Mouse (Mus musculus) cerebellum, postnatal 36 days (tissue): Measurements from ENCODE around the gene Chd9.

Experiments used
- DNase-seq, 2 experiments: peaks; one replicate each; pipeline ENCODE4 v3.0.0; 2021 to 2022; ENCODE audit warnings: mixed read lengths in 2 of 2

Chd9 gene

DNA sequence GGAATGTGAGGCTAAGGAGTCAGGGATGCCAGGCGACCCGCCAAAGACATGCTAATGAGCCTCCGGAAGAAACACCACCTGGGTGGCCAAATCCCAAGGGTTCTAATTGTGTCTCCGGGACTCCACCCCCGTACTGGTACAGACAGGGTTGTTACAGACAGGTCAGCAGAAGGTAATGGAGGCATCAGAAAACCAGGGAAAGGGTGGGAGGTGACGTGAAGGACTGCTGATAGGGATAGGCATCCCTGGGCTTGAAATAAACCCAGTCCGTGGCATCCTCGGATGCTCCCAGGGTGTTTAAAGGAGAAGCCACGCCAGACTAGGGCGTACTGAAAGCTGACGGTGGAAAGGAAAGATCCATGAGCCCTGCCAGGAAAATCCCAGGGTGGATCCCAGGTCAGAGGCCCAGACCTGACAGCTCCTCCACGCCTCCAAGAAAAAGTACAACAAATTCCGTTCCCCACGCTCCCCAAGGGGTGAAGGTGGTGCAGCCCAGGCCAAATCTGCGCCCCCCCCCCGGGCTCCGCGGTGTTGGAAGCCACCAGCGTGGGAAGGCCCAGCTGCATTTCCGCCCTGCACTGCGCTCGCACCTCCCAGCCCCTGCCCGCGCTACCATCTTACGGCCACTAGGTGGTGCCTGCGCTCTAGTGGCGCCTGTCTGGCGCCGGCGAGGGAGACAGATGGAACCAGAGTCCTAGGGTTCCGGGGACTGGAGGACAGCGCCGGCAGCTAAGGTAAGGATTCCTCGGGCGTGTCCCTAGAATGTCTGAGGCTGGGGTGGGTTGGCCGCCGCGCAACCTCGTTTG is at the start of gene Chd9:
Chd9 (plus strand) TSS at position 172 of the 806 bp plus-strand sequence.
- DNase-seq = peak; percentile 96 to 97

DNA sequence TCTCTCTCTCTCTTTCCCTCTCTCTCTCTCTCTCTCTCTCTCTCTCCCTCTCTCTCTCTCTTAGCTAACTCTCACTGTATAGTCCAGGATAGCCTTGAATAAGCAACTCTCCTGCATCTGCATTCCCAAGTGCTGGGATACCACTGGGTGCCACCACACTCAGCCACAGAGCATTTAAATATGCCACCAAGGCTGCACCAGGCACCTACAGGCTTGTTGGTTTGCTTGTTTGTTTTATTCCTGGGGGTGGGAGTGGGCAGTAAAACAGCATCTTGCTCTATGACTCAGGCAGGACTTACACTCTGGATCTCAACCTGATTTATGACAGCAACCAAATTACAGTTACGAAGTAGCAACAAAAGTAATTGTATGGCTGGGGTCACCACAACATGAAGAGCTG is 36.5 kb upstream of the Chd9 start:
- DNase-seq = no peak

DNA sequence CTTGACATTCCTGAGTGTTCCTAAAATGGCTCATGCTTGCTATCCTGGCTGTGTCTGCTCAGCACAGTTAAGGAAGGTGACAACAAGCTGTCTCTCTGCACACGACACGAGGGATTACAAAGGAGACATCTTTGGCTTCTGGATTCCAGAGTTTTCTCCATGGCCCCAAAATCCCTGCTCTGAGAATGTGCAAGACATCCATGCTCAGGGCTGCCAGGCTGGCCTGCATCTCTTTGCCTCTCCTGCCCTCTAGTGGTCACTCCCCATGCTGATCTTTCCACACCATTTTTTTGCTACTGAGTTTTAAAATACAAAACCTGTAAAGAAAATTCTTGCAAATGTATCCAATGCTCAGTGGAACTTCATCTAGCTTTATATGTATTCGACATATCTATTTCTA is 34.4 kb upstream of the Chd9 start:
- DNase-seq = peak; percentile 71 to 78

DNA sequence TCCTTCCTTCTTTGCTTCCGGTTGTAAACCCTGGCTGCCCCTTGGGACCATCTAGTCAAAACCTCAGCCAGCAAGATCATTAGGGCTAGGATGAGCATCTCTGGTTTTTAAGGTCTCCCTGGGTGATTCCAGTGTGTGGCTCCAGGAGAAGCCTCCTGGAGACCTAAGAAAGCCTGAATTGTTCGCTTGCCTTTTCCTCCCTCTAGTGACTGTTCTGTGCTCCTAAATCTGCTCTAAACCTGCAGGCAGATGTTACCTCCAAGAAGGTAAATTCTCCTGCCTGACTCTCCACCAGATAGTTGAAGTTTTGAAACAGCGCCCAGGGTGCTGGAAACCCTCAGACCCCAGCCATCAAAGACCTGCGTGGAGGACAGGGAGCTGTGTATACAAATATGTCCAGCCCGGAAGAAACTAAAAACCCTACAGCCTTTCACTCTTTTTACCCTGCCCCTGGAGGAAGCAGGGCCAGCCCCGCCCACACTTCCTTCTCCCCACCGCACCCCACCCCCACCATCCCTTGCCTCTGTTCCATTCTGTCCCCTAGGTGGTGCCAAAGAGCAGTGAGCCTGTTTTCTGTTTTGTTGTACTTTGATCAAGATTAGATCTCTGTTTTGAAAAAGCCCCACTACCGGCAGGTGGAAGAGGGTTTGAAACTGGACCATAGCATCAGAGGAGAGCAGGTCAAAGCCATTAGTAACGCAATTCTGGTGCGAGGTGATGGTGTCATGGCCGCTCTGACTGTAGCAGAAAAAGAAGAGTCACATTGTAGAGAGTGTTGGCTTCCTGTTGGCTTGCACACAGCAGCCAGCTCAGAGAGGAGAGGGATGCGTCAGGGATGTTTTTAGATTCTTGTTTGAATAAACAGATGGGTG is 32.9 kb upstream of the Chd9 start:
- peak; percentile 47 to 54 for DNase-seq

DNA sequence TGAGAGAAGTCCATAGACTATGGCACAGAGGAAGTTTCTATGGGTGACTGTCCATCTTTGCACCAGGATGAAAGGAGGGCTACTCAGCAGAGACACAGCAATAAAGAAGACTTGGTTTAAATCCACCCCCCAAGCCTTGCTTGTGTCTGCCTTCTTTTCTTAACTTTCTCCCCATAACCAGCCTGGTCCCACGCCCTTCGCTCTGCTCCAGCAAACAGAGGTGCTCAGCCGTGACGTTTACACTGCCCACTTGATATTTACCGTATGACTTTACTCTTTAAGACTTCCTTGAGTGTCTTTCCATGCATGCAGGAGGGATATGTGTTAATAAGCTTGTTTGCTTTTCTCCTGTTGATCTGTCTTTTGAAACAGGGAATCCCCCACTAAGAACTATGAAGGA is 28.7 kb upstream of the Chd9 start:
- DNase-seq = no peak

DNA sequence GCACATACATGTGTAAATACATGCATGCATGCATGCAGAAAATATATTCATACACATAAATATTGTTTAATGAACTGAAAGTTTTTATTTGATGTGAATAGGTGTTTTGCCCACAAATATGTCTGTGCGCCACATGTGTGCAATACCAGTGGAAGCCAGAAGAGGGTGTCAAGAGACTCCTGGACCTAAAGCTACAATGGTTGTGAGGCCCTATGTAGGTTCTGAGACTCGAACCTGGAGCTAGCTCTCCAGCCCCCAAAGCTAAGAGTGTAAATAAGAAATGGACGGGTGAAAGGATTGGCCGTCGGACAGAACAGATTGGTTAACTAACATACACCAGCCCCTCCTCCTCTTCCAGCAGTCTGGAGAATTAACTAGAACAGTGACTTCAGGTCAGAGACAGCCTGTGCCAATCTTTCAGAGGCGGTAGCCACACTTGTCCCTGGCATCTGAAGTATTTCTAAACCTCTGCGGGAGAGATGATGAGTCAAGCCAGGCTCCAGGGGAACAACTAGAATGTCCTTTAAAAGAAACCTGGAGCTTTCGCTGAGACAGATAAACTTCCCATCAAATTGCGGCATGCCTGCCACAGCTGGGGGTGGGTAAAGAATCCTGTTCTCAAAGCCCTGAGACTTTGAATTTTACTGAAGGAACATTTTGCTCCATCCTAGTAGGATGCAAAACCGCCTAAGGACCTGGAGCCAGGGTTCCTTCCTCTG is 14.4 kb upstream of the Chd9 start:
- no peak for DNase-seq

DNA sequence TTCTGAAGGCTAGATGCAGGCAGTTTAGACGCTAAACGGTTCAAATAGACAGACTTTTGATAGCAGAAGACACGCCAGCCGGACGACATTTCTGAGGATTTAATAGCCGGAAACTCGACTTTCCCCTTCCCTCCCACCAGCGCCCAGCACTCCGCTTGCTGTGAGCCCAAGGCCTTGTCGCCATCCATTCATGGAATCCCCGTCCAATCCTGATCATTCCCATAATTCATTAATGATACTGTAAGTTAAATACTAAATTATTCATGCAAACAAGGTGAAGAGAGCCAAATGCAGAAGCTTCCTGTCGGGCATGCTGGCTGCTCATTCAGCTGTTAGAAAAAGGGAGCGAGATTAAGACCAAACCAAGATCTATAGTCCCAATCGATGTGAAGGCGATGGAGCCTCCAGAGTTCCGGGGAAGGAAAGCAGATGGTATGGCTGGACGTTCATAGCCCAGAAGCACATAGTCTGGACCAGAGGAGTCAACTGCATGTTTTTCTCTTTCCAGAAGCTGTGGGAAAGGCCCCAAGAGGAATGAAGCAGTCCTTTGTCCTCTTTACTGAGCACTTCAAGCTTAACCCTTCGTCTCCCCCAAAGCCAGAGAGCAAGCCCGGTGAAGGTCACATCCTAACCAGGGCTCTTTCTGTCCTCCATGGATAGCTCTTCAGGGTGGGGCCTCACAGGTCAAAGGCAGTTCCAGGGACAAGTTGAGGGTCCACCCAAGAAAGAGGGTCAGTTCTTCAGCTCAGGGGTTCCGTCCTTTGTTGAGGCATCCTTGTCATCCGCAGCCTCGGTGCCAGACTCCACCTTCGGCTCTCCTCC is 11.9 kb upstream of the Chd9 start:
- no peak for DNase-seq

DNA sequence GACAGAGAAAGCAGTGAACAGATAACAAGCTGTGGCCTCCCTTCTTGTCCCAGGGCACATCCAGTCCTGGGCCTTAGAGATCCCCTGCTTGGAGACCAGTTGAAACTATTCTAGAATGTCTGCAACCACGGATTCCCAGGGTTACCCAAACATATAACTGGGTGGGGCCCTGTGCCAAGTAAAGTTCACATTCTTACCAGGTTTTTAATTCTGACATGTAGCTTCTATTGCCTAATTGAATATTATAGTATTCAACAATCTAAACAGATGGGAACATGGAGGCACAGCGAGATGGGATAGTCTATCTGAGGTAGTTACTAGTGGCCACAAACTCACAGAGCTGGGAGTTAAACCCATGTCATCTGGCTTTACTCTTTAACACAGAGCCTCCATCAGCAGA is 10.9 kb upstream of the Chd9 start, which contains the start of gene Gm19935:
Gm19935 (minus strand) TSS at position 101 of the 400 bp plus-strand sequence.
- DNase-seq = no peak

DNA sequence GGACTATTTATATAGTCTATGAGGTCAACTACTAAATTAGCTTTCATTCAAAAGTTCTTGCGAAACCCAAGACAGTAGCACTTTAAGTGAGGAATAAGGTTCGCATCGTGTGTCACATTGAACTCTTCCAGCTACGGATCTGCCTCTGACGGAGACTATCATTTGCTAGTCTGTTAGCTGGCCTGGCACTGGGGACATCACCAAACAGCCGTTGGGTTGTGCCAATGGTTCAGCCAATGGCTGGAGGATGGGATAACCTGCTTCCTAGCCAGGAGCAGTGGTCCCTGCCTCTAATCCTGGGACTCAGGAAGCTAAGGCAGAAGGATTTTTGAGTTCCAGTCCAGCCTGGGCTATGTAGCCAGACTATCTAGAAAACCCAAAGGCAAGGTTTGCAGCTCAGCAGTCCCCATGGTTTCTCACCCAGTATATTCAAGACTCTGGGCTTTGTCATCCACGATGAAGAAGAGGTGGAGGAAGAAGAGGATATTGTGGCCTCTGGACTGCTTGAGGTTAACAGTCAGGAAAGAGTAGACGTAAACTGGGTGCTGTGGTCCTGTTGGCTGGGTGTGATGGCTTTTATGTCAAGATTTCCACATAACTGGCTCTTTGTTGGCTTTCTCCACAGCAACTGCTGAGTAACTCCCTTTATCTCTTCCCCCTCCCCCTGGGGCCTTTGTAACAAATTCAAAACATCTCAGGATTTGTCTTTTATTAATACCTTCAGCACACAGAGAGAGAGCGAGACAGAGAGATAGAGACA is 8.4 kb upstream of the Chd9 start:
- no peak for DNase-seq

DNA sequence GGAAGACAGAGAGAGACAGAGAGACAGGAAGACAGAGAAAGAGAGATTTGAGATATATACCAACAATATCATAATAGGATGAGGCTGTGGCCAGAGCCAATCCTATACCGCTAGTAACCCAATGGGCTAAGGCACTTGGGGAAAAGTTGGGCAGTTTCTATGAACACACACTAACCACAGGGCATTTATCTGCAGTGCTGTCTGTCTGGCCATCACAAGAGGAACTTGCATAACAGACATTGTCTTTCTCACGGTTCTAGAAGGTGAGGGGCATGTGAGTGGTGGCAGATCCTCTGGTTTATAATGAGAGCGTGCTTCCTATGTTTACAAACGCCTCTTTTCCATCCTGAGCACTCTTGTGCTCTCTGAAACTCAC is 7.8 kb upstream of the Chd9 start:
- no peak for DNase-seq

DNA sequence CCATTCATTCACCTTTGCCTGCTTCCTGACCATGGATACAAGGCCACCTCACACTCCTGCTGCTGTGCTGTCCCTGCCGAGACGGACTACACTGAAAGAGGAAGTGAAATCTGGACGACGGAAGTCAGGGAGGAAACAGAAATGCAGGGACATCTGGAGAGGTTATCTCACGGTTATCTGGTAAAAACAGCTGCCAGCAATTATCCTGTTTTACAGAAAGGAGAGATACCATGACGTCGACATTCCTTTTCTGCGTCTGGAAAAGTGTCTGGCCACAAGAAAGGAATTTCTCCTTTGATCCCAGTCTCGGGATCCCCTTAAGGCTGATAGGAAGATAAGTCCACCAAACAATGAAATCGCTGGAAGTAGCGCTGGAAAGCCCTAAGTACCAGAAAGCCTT is 5.7 kb upstream of the Chd9 start:
- DNase-seq = no peak

DNA sequence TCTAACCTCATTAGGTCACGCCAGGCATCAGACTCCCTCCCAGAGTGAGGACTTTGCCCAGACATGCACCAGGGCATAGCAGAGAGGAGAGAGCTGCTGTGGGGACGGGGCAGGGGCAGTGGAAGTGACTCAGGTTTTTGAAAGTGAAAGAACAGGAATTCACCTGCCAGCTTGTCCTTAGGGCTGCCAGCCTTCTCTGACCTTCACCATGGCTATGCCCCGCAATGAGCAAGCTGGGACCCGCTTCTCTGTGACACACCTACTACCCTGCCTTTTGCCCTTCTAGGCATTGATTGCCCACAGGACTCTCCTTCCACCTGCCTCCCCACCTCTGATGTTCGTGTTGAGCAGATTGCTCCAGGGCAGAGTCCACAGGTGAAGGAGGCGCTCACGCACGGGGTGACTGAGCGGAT is 2.7 kb upstream of the Chd9 start:
- no peak for DNase-seq

DNA sequence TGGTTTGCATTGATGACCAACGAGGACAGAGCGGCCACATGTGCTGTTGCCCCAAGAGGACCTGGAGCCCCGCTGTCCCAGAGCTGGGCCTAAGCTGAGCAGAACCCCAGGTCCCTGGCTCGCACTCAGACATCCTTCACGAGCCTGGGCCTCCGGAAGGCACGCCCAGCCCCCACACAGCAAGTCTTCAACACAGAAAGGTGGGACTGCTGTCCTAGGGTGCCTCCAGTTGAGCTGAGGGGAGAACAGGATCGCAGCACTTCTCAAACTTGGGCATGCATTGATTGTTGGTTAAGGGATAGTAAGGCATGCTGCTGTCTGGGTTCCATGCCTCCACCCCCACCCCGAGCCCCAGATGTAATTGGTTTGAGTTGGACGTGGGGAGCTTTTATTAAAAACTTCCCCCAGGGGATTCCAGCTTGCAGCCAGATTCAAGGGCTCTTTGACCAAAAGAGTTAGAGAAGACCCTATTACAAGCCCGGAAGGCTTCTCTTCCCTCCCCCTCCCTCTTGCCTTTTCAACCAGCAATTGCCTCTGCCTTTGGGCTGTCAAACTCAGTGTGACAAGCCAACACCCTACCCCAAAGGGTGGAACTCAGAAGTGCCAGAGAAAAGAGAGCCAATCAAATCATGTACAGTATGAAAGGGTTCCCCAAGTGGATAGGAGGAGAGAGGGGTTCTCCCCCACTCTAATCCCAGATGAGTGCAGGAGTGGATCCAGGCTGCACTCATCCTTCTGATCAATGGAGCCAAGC is 1.0 kb downstream of the Chd9 start:
- DNase-seq = peak in 1 of 2 experiments; percentile 15

DNA sequence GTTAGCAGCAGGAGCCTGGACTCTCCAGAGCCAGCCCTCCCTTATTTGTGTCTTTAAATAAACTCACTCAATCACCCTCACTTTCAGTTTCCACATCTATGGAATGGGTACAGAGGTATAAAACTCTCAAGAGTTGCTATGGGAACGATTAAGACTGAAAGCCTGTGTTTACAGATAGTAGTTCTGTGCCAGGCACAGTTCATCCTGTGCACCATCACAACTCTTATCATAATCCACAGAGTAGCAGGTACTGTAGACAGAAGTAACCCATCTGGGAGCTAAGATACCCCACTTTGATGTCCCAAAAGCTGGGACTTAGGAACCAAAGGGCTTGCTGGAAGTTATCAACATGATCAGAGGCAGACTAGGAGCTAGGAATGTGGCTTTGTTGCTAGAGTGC is 1.7 kb downstream of the Chd9 start:
- no peak for DNase-seq

DNA sequence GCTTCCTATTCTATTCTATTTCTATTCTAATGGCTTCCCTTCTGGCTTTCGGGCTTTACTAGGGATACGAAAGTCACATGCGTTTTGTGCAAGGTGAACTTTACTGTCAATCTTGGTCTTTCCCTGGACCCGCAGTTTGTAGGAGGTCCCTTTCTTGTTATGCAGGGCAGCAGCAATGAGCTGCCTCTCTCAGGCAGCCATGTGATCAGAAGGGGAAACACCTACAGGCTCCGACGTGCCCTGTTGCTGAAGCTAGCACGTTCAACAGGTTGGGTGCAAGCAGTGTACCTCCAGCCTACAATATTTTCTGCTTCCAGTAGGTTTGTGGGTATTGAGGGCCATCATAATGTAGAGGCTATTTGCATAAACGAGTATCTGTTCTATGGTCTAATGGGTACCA is 2.8 kb downstream of the Chd9 start:
- DNase-seq = no peak

DNA sequence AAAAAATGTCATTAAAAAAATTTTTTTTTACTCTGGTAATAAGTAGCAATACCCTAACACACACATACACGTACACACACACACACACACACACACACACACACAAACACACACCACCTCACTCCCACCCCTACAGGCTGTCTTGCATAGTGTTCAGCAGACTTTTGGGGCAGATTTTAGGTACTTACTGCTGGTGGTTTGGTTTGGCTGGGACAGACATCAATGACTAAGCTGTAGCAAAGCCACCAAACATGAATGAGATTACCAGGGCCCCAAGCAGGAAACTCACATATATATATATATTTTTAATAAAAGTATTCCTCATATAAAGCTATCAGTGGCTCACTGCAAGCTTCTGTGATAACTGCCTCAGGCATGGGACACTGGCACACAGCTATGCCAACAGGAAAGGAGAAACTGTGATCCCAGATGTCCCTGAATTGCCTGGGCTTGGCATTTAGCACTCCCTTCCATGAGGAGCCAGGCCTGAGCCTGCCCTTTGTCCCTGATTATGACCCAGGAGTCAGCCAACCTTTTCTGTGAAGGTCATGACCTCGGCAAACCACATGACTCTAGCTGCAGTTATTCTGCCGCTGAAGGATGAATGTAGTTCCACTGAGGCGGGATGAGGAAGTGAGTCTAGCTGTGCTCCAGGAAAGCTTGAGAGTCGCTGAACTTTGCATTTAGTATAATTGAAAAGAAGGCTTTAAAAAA is 4.6 kb downstream of the Chd9 start:
- peak; percentile 23 to 30 for DNase-seq

DNA sequence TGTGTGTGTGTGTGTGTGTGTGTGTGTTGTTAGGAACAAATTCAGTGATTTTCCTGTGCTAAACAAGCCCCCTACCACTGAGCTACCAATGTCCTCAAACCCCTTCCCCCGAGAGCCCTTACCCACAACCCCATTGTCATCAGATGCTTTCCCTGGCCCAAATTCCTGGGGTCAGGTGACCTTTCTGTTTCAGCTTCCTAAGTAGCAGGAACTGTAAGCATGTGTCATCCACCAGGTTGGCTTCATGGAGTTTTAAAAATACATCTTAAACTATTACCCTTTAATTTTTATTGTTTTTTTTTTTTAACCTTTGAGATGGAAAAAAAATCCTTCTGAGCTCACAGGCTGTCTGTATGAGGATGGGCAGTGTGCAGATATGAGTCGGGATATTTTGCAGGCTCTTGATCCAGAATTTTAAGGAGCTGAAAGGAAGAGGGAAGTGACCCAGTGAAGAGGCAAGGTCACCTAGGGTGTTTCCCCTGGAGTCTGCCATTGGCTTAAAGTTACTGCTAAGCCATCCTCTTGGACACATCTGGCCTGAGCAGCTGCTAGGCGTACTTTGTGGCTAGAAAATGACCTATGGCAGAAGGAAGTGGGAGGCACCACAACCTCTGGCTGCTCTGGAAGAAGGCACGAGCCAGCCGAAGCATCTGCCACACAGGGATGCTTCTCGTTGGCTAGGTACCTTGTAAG is 5.6 kb downstream of the Chd9 start:
- DNase-seq = no peak

DNA sequence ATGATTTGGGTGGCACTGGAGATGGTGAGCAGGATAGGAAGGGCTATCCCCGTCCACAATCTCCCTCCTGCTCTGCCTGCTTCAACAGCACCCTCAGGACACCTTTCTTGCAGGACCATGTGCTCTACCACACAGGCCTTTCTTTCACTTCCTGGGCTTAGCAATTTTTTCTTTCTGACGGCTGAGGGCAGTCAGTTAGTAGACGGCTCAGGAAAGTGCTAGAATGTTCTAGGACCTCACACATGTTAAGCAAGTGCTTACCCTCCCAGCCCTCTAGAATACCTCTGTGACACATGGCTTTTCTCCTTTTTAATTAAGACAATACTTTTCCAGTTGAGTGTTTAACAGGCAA is 6.1 kb downstream of the Chd9 start:
- DNase-seq = no peak

DNA sequence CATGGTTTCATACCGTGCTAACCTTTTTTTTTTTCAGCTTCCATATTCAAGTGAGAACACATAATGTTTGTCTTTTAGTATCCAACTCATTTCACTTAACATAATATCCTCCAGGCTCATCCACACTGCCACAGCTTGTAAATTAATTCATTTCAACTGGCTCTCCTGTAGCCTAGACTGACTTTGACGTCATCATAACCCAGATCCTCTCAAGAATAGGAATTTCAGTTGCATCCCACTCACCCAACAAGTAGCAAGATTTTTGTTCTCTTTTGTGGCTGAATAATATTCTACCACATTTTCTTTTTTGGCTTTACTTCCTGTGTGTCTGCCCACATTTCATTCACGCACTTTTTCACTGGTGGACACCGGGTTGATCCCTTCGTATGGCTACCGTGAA is 9.3 kb downstream of the Chd9 start:
- DNase-seq = no peak
